Mouse (Mus musculus): ENCODE data around the gene Dab2ip.

DNA sequence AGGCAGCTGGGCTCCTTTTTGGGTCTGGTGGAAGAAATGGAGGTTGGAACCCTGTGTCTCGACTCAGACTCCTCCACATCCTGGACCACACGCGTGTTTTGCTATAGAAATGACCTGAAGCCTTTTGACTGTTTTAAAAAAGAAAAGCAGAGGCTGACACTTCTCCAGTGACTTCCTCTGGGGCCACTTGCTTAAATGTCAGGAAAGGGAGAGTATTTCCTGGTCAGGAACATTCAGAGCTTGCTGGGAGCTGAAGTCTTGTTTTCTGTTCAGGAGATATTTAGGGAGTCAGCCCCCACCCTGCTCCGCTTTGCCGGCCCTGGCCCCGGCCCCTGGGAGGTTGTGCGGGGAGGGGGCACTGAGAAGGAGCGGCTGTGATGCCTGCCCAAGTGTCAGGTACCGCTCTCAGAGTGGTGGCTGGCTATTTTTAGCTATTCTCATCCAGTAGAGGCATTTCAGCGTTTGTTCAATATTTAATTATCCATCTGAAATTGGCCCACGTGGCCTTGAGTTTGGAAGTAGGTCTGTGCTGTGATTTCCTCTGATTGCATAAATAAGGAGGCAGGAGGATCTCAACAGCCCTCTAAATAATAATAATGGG lies 69.3 kb downstream of the Dab2ip start:
- TF ChIP-seq CTCF (IDR thresholded peaks at IDR 0.05; ENCODE audit: control insufficient read depth, insufficient read depth, insufficient replicate concordance, low read depth, low read length), result no peak
- no peak for TF ChIP-seq POLR2A (IDR thresholded peaks at IDR 0.05; ENCODE audit: control insufficient read depth, low read depth, low read length)

Data from testis, adult 2 months (tissue).